Mouse (Mus musculus) left cerebral cortex, postnatal 10 days (tissue): ENCODE data around the gene Wwox. TPM values are rescaled to one million over a fixed set of nuclear protein-coding genes. Genes with fewer than 3 reads are reported as not detected.

ENCODE experiments used
- DNase-seq, 2 experiments: peaks; one replicate each; pipeline ENCODE4 v3.0.0; 2021 to 2022; ENCODE audit warnings: low spot score in 2 of 2, mixed read lengths in 1 of 2; ENCODE audit errors: extremely low spot score in 1 of 2
- intact Hi-C: fragments of 180-260 bp; cut with DNase I; formaldehyde crosslinking; loops from one replicate; pipeline ENCODE4 v1.15.1; 2025
- total RNA-seq, 2 experiments: library from RNA; stranded (reverse); gene quantifications; 2 replicates each; pipeline ENCODE4 v1.2.3; 2021

The Wwox gene
- total RNA-seq, 2 experiments from 2014 or later, result 12.5 to 13.4 TPM

GRCm38 (mm10) chr8:114458113-114458784, 18.8 kb downstream of the Wwox start:
- no peak for DNase-seq
- intact Hi-C loops, result loop anchor here (10.0 kb wide), 1 partner anchor 517 kb away; no protein-coding TSS in a partner anchor

GRCm38 (mm10) chr8:114460600-114460999, 21.1 kb downstream of the Wwox start:
- intact Hi-C loops, result no loop called here
- no peak for DNase-seq

GRCm38 (mm10) chr8:114462591-114462990, 23.1 kb downstream of the Wwox start:
- no peak for DNase-seq
- intact Hi-C loops, result no loop called here

GRCm38 (mm10) chr8:114463305-114463704, 23.9 kb downstream of the Wwox start:
- intact Hi-C loops, result no loop called here

DNA sequence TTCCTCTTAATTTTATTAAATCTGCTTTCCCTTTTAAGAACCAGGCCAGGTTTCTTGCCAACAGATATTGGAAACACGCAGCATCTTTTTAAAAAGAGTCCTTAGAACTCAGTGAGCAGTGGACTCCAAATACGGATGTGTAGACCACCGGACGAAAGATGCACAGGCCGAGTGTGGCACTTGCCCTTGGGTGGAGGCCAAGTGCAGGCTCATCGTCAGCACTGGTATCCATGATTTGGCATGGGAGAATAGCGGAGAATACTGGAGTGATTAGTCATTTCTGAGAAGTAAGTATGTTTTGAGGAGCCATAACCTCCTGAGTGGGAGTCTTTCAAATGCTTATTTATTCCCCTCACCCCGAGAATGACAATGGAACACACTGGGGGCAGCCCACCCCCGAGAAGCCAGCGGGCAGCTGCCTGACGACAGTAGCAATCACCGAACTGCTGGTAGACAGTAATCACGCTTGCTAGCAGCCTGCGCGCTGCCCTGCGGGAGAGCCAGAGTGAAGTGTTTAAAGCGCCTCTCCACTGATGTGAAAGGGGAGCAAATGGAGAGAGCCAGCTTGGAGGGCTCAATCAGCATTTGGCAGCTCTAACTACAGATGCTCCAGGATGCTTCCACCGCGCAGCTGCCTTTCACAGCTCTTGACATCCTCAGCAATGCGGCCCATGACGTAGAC, 29.2 kb downstream of the Wwox start:
- no peak for DNase-seq
- intact Hi-C loops, result loop anchor here (5.0 kb wide), 1 partner anchor 1244 kb away; no protein-coding TSS in a partner anchor

More at GRCm38 (mm10) chr8:114463305-114463704, 23.9 kb downstream of the Wwox start:
- no peak for DNase-seq

- no peak for DNase-seq
Observed at GRCm38 (mm10) chr8:114469208-114469590, 29.7 kb downstream of the Wwox start.

DNA sequence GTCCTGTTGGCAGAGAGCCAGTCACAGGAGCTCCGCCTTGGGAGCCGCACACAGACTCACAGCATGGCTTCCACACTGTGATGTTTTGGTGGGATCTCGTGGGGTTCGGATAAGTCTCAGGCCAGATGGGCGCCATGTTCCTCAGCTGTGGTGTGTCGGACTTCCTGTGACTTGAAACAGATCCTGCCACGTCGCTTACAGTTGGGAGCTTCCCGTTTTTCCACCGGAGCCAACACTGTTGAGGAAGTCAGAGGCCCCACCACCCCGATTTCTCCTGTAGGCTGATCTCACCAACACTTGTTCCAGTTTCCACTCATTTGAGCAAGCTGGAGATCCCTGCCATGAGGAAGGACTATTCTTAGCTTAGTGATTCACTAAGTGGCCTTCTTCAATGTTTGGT, 34.1 kb downstream of the Wwox start:
- intact Hi-C loops, result no loop called here

More at GRCm38 (mm10) chr8:114469208-114469590, 29.7 kb downstream of the Wwox start:
- intact Hi-C loops, result loop anchor here (5.0 kb wide), 1 partner anchor 1243 kb away; no protein-coding TSS in a partner anchor

DNA sequence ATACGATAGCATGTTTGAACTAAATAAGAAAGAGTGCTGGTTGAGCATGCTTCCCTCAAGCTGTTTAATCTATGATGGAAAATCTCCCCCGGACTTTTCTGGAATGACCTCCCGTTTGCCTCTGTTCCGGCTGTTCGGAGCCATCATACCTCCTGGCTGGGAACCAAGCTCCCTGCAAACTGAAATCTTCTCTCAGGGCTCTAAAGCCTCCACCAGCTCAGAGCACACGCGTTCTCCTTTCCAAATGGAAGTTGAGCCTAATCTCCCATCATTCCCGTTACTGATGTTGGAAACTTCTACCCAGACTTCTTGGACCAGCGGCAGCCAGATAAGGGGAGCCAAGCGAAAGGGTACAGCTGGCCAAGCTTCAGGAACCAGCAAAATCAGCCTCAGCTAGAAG, 37.5 kb downstream of the Wwox start:
- intact Hi-C loops, result no loop called here
- DNase-seq, result no peak

More for the DNA sequence above, 34.1 kb downstream of the Wwox start:
- no peak for DNase-seq

GRCm38 (mm10) chr8:114477790-114478189, 38.3 kb downstream of the Wwox start:
- intact Hi-C loops, result no loop called here
- no peak for DNase-seq

GRCm38 (mm10) chr8:114479749-114480148, 40.3 kb downstream of the Wwox start:
- intact Hi-C loops, result no loop called here
- no peak for DNase-seq

- no peak for DNase-seq
Observed at GRCm38 (mm10) chr8:114491662-114492160, 52.3 kb downstream of the Wwox start.

GRCm38 (mm10) chr8:114499448-114500144, 60.1 kb downstream of the Wwox start:
- intact Hi-C loops, result no loop called here
- DNase-seq, result no peak

More at GRCm38 (mm10) chr8:114491662-114492160, 52.3 kb downstream of the Wwox start:
- intact Hi-C loops, result no loop called here

GRCm38 (mm10) chr8:114501906-114502305, 62.5 kb downstream of the Wwox start:
- intact Hi-C loops, result no loop called here
- no peak for DNase-seq

DNA sequence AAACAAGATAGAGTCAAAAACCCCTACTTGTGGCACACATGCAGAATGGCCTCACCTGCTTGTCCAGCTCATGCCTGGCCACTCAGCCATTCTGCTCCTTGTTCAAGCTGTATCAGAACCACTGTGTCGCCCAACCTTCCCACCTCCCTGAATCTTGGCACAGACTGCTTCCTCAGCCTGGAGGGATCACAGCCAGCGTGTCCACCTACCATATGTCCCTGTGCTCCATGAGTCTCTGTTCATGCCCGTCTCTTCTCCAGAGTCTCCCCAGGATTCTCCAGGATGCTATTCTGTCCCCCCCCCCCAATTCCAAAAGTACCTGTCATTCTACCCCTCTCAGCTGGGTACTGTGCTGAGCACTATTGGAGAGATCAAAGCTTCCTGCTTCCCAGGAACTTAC, 63.7 kb downstream of the Wwox start:
- intact Hi-C loops, result no loop called here
- DNase-seq, result no peak

GRCm38 (mm10) chr8:114504889-114505288, 65.4 kb downstream of the Wwox start:
- intact Hi-C loops, result no loop called here
- no peak for DNase-seq

DNA sequence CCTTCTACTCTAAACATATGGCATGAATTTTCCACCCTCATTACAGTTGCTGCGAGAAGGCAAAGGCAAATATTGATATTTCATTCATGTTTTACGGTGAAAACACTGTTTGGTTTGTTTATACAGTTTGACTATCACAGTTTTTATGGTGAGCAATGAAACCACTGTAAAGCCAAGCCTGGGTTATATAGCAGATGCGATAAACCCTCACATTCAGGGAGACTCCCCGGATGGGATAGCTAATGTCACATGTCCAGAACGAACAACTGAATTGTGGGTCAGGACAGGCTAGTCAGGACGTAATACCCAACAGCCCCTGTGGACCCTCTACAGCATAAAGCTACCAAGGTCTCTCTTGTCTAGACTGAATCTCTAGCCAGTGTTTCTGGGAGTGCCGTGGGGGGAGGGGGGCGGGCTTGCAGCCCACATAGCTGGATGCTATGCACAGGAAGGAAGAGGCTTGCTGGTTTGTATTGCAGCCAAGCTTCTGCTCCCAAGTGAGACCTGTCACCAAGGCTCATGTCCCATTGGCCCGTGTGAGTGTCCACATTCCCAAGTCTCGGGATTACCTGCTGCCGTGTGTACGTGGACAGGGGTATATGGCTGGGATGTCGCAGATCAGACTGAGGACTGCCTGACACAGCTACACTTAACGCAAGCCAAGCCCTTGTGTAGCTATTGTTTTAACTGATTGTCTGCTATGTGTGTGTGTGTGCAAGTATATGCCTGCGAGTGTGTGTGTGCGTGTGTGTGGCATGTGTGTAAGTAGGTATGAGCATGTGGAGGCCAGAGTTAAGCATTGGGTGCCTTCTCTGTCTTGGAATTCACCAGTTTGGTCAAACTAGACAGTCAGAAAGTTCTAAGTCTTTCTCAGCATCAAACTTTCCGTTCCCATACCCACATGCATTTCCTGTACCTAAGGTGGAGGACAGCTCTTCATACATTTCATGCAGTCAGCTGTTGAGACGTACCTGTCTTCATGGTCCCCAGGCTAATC, 66.2 kb downstream of the Wwox start:
- DNase-seq, result no peak
- intact Hi-C loops, result no loop called here

- DNase-seq, result no peak
Observed at GRCm38 (mm10) chr8:114507404-114507803, 67.9 kb downstream of the Wwox start.

GRCm38 (mm10) chr8:114510226-114510625, 70.8 kb downstream of the Wwox start:
- intact Hi-C loops, result no loop called here
- DNase-seq, result no peak

More at GRCm38 (mm10) chr8:114507404-114507803, 67.9 kb downstream of the Wwox start:
- intact Hi-C loops, result no loop called here
